Mouse (Mus musculus): Measurements from ENCODE around the gene Ppox. TPM values are rescaled to one million over a fixed set of nuclear protein-coding genes. Genes with fewer than 3 reads are reported as not detected.

The Ppox gene
- total RNA-seq, 2 experiments from 2014 or later: 31.1 to 40.8 TPM

- DNase-seq: no peak
Measured at GRCm38 (mm10) chr1:171285096-171285892, 4.3 kb upstream of the Ppox start.

- no peak for DNase-seq
Measured at GRCm38 (mm10) chr1:171284491-171284890, 3.5 kb upstream of the Ppox start.

DNA sequence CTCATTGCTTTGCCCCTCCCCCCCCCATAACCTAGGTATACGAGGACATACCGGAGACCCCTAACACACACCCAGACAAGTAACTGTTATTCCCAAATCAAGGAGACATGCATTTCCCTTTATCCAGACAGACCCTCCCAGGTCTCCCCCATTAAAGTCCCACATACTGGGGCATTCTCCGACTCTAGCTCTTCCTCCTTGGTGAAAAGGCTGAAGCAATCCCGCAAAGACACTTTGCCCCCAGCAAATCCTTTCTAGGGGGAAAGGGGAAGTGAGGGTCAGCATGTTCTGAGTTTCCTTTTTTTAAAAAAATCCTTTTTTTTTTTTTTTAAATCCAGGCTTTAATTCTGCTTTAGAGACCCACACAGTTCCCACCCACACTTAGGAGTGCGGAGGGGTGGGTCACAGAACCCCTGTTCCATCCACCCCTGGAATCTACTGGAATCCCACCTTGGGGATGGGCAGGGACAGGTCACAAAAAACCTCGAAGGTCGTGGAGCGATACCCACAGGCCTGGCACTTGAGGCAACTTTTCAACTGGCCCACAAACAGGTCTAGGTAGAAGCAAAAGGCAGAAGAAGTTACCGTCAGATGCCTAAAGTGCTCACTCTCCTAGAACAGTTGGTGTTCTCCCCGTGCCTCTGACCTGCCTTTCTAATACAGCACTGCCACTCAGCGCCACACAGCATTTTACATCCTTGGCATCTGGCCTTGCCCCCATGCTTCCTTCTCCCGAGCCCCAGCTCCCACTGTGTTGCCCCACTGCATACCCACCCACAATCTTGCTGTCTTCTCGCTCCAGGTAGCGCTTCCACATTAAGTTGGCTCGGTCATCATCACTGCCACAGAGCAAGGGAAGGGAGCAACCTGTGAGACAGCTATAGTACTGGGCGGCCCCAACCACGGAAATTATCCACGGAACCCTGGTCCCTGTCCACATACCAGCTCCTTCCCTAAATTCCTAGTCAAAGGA lies 2.5 kb upstream of the Ppox start:
- DNase-seq: no peak

DNA sequence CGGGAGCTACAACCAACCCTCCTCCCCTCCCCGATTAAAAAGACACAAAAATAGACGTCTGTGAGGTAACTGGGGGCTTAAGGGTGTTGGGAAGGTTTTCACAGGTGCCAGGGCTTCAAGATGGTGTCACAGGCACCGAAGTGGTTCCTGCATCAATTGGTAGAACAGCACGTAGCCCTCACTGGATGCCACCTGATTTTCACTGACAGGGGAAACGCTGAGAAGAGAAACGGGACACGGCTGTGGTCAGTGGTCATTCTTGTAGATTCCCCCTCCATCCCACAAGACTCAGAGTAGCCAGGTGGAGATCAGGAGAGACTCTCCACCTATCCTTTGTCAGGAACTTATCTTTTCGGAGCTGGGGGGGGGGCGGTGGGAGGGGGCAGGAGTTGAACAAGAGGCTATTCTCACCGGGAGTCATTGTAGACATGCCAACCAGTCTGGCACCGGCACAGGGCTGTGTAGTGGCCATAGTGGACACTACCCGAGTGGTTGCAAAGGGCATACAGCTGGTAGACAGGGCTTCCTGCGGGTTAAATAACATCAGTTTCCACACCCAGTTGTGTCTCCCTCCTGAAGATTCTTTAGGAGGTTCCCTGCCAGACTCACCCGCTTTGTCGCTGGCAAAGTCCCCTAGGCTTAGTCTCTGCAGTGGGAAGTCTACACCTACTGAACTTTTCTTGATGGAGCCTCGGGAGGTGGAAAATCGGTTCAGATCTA lies 1.3 kb upstream of the Ppox start:
- DNase-seq: no peak

- peak; percentile 87 to 90 for DNase-seq
Measured at GRCm38 (mm10) chr1:171281528-171281923, 540 bp upstream of the Ppox start.

DNA sequence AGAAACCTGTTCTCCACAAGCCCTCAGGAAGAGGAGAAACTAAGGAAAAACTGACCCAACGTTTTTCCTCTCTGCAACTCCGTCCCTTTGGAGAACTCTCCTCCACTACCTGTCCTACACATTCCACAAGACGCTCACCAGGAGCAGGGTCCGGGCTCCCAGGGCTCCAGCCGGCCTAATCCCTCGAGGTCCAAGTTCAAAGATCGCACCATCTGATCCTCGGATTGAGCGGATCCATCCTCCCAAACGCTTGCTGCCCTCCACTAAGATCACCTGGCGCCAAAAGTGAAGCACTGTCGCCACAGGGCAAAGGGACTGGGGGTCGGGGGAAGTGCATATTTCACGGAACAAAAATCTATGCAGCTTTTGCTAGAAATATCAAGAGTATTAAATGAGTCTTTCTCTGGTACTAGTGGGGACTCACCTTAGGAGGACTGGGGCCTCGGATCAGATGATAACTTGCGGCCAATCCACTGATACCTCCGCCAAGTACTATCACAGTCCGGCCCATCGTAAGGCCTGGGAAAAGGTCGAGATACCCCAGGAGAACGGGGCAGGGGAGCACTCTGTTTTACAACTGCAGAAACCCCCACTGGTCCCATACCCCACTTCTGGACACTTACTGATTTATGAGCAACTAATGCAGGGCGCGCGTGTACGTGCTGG lies 603 bp downstream of the Ppox start:
- DNase-seq: peak in 1 of 2 experiments; percentile 38

GRCm38 (mm10) chr1:171279721-171280120 lies 1.3 kb downstream of the Ppox start:
- DNase-seq: no peak

GRCm38 (mm10) chr1:171279012-171279705 lies 1.8 kb downstream of the Ppox start:
- DNase-seq: no peak

DNA sequence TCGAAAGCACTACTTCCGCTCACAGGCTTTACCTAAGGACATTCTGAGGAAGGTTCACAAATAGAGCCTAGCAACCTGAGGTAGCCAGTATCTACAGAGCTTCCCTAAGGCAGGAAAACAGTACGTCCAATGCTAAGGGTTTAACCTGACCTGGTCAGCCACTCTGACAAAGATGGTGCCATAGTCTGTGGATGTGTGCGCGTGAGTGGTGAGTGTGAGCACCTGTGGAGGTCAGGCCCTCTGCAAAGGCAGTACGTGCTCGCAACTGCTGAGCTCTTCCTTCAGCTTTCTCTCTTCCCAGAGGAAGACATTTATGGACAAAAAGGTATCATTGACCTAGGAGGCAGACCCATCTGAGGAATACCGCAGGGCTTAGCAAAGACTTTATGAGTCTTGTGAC lies 2.5 kb downstream of the Ppox start:
- DNase-seq: no peak

DNA sequence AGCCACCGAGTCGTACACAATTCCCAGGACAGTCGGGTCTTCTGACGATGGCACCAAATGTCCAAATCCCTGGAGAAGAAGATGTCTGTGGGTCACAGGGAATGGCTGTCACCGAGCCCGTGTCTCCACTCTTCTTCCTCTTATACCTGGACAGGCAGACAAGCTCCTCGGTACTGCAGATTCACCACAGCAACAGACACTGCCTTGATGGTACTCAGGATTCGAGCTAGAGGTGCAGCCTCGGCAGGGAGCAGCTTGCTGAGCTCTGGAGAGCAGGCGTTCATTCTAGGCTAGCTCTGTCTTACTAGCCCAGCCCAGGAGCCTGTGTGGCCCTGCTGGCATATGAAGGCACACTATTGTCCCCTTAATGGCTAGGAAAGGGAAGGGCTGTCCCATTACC lies 3.2 kb downstream of the Ppox start:
- DNase-seq: no peak

DNA sequence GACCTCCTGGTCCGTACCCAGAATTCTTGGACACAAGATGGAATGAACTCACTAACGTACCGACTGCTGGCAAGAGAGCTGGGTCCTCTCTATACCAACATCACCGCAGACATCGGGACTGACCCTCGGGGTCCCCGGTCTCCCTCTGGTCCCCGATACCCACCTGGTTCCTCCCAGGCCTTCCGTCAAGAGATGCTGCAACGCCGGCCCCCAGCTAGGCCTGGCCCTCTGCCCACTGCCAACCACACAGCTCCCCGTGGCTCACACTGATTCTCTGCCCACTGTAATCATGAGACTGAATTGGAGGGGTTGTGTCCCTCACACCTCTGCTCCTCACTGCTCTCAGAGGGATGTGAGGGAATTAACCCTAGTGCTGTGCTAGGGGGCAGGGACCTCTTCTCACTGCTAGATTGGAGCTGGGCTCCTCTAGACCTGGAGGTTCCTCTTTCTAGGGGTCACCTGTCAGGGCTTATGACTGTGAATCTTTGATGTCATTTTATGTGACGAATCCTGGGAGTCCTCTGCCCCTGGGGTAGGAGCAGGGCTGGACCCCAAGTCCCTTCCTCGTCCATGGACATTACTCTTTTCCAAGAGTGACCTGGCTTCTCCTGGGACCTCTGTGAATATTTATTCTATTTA lies 4.8 kb downstream of the Ppox start:
- no peak for DNase-seq

DNA sequence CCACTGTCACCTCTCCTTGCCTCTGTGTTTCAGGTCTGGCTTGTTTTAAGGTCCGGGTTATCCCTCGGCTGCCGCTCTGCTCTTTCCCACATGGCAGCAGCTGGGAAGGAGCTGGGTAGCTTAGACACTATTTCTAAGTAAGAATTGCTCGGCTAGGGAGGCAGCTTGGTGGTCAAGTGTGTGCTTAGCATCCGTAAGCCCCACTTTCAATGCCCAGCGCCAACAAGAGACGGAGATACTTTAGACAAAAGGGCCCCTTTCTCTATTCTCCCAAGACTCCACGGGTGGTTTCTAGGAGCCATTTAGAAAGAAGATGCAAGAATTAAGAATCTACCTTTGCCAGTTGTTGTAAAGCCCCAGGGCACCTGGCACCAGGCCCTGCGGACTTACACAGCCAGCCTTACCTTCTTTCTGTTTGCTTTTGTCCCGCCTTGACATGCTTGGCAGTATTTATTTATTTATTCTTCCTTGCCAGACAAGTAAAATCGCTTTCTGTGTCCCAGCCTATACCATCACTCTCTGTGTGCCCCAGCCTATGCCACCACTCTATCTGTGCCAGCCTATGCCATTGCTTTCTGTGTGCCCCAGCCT lies 5.7 kb downstream of the Ppox start:
- no peak for DNase-seq

DNA sequence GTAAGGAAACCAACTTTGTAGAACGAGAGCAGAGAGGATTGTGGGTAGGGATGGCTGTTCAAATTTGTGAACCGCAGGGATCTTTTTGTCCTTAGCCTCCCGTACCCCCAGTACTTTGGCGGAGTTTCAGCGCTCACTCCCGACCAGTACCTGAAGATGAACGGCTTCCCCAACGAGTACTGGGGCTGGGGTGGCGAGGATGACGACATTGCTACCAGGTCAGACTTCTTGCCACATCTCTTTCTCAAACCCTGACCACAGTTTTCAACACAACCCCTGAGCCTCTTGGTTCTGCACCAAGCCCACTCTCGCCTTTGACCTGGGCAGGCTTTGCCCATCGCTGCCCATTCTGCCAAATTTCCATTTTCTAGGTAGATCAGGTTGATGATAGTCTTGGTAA lies 6.8 kb downstream of the Ppox start:
- DNase-seq: no peak

DNA sequence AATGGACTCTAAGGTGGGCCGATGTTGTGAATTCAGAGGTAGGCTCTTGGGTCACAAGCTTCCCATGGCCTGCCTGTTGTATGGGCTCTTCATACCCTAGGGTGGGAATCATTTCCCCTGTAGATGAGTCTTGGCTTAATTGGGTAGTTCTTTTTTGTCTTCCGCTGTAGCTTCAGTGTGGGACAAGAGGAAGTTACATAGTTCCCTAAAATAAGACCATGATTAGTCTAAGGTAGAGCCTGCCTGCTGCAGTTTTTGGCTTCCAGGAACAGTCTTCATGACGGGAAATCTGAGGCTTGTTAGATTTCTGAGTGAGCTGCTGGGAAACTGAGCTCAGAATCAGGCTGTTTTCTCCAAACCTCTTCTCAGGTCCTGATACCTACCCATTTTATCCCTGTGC lies 8.9 kb downstream of the Ppox start:
- DNase-seq: no peak

DNA sequence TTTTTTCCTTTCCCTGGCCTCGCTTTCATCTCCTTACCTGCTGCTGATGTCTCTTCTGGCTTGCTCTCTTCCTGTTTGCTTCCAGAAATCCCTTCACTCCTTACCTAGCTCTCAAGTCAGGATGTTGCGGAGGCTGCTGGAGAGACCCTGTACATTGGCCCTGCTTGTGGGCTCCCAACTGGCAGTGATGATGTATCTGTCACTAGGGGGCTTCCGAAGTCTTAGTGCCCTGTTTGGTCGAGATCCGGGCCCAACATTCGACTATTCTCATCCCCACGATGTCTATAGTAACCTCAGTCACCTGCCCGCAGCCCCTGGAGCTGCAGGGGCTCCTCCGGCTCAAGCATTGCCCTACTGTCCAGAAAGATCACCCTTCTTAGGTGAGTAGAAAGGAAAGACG lies 9.4 kb downstream of the Ppox start:
- no peak for DNase-seq

GRCm38 (mm10) chr1:171271196-171271595 lies 9.8 kb downstream of the Ppox start:
- DNase-seq: no peak

DNA sequence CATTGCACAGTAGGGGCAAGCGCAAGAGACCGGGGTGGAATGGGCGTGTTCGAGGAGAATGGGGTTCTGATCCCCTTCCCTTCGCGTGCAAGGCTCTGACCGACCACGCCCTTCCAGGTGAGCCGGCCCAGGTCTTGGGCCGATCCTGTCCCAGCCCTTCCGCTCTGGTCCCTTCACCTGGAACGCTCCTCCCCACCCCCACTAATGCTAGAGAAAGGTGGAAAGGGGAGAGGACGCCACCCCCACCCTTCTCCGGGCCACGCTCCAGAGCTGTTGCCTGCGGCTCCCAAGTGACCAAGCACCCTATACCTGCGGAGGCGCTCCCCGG lies 10.4 kb downstream of the Ppox start:
- DNase-seq: peak in 1 of 2 experiments; percentile 43

DNA sequence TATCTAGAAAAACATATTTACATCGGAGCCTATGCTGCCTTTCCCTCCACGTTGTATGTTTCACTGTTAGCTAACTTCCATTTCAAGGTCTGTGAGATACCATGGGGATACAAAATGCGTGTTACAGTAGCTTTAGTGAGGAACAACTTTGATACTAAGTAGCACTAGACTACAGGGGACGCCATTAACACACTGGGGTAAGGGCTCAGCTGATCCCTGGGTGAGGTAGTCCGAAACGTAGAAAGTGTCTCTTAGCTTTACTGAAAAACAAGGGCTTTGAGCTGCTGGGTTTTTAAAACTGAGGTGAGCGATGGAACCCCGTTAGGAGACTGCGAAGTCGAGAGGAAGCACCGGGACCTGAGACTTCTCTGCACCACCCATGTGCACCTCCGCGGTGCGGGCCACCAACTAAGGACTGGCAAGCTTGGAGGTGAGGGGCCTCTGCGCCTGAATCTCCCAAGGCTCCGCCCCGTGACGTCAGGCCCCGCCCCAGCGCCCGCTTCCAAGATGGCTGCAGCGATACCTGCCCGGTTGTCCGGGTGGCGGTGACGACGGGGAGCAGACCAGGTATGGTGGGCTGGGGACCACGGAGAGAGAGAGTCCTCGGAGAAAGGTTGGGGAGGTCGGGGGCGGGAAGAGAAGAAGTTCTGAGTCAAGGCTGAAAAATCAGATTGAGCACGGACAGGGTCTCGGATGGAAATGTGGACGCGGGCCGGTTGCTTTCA lies 11.0 kb downstream of the Ppox start, which contains the start of gene B4galt3:
Gene B4galt3 (plus strand): TSS at position 481 of the 725 bp plus-strand sequence.
- DNase-seq: peak; percentile 98 to 99

GRCm38 (mm10) chr1:171268341-171268740 lies 12.6 kb downstream of the Ppox start:
- DNase-seq: no peak
